Mouse (Mus musculus) urinary bladder, adult 2 months (tissue): ENCODE results near the gene Fstl5. TPM values are rescaled to one million over a fixed set of nuclear protein-coding genes. Genes with fewer than 3 reads are reported as not detected.

Experiments used
- DNase-seq: peaks from one replicate; pipeline ENCODE4 v3.0.0; 2022; ENCODE audit warnings: low spot score
- polyA plus RNA-seq: library from polyadenylated mRNA; depleted of rRNA; stranded (reverse); fragments of >200 nt; gene quantifications from 2 replicates; pipeline ENCODE4 v1.2.3, GENCODE M21; 2012; rRNA removed

Fstl5 gene
- polyA plus RNA-seq: 0.03 and 0.04 TPM in 2 replicates

- DNase-seq: no peak
These were observed at the start of gene Fstl5 for GRCm38 (mm10) chr3:76074060-76074707. Gene Fstl5 (plus strand): TSS chr3:76074270.

- no peak for DNase-seq
These were observed 48.5 kb upstream of the Fstl5 start for GRCm38 (mm10) chr3:76025523-76025922.

- DNase-seq: no peak
These were observed 22.9 kb upstream of the Fstl5 start for GRCm38 (mm10) chr3:76051124-76051523.

- no peak for DNase-seq
These were observed 12.1 kb upstream of the Fstl5 start for GRCm38 (mm10) chr3:76061996-76062395.

- DNase-seq: no peak
These were observed 6.2 kb upstream of the Fstl5 start for GRCm38 (mm10) chr3:76067920-76068319.

- DNase-seq: no peak
These were observed 1.2 kb upstream of the Fstl5 start for GRCm38 (mm10) chr3:76072826-76073225.

- no peak for DNase-seq
These were observed 66.4 kb downstream of the Fstl5 start for GRCm38 (mm10) chr3:76140445-76140844.

GRCm38 (mm10) chr3:76147846-76148245 lies 73.8 kb downstream of the Fstl5 start:
- no peak for DNase-seq

- DNase-seq: no peak
These were observed 164.8 kb downstream of the Fstl5 start for GRCm38 (mm10) chr3:76238834-76239233.

- DNase-seq: no peak
These were observed 177.3 kb downstream of the Fstl5 start for GRCm38 (mm10) chr3:76251385-76251784.

- DNase-seq: no peak
These were observed 218.9 kb downstream of the Fstl5 start for GRCm38 (mm10) chr3:76292993-76293392.

GRCm38 (mm10) chr3:76294394-76294793 lies 220.3 kb downstream of the Fstl5 start:
- no peak for DNase-seq

- DNase-seq: no peak
These were observed 227.1 kb downstream of the Fstl5 start for GRCm38 (mm10) chr3:76301026-76301773.

- DNase-seq: no peak
These were observed 242.9 kb downstream of the Fstl5 start for GRCm38 (mm10) chr3:76316991-76317390.

- DNase-seq: no peak
These were observed 245.5 kb downstream of the Fstl5 start for GRCm38 (mm10) chr3:76319531-76319930.

GRCm38 (mm10) chr3:76322431-76322830 lies 248.4 kb downstream of the Fstl5 start:
- no peak for DNase-seq

GRCm38 (mm10) chr3:76336922-76337321 lies 262.9 kb downstream of the Fstl5 start:
- DNase-seq: no peak

- DNase-seq: no peak
These were observed 292.9 kb downstream of the Fstl5 start for GRCm38 (mm10) chr3:76367000-76367399.

GRCm38 (mm10) chr3:76369910-76370309 lies 295.8 kb downstream of the Fstl5 start:
- DNase-seq: no peak

GRCm38 (mm10) chr3:76428775-76429372 lies 354.8 kb downstream of the Fstl5 start:
- no peak for DNase-seq

GRCm38 (mm10) chr3:76467229-76467874 lies 393.3 kb downstream of the Fstl5 start:
- no peak for DNase-seq

GRCm38 (mm10) chr3:76468147-76468546 lies 394.1 kb downstream of the Fstl5 start:
- no peak for DNase-seq
